Mouse (Mus musculus) lung, postnatal 14 days (tissue): ENCODE data around the gene Cdh18.
"Not testable (repeated sequence)": the region's sequence is repeated elsewhere in the genome, so short reads cannot be mapped to it uniquely, and the experiment has no call there.

ENCODE experiments used
- DNase-seq: peaks from one replicate; pipeline ENCODE4 v3.0.0; 2021

The Cdh18 gene

GRCm38 (mm10) chr15:22548711-22549271 is at the start of gene Cdh18:
Gene Cdh18 (plus strand): TSS chr15:22549022.
- DNase-seq, result no peak

- DNase-seq, result no peak
These were observed 37.6 kb upstream of the Cdh18 start for GRCm38 (mm10) chr15:22511271-22511670.

GRCm38 (mm10) chr15:22535828-22536227 is 13.0 kb upstream of the Cdh18 start:
- no peak for DNase-seq

DNA sequence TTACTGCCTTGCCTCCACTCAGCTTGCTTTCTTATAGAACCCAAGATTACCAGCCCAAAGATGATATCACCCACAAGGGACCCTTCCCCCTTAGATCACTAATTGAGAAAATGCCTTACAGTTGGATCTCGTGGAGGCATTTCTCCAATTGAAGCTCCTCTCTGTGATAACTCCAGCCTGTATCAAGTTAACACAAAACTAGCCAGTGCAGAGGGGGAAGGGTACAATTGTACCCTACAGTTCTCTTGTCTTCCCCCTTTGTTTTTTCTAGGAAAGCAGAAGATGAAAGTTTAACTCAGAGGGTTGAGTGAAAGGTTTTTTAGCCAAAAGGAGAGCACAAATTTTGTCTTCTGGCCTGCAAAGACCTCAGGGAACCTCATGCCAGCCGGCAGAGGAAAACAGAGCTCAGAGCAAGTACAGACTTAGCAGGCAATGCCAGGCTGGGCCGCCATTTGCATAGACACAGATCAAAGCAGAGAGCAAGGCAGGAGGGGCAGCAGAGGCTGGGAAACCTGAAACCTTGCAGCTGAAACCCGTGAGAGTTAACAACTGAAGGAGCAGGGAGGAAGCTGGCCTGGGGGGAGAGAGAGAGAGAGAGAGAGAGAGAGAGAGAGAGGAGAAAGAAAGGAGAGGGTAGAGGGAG is 29.3 kb downstream of the Cdh18 start:
- DNase-seq, result no peak

GRCm38 (mm10) chr15:22578617-22578990 is 29.8 kb downstream of the Cdh18 start:
- DNase-seq, result no peak

GRCm38 (mm10) chr15:22584667-22585066 is 35.8 kb downstream of the Cdh18 start:
- DNase-seq, result no peak

DNA sequence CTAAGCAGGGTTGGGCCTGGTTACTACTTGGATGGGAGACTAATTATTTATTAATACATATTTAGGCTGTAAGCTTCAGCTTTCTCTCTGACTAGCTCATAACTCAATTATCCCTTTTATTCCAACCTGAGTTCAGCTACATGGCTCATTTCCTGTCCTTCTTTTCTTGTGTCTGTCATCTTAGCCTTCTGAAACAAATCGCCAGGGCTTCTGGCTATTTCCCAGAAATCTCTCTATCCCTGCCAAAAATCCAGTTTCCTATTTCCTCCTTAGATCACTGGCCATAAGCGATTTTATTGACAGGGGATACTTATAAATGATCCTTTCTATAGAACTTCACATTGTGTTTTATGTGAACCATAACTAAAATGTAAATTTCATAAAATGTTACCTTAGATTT is 167.6 kb downstream of the Cdh18 start:
- DNase-seq, result no peak

GRCm38 (mm10) chr15:22717681-22718080 is 168.9 kb downstream of the Cdh18 start:
- no peak for DNase-seq

- no peak for DNase-seq
These were observed 177.8 kb downstream of the Cdh18 start for GRCm38 (mm10) chr15:22726574-22726973.

DNA sequence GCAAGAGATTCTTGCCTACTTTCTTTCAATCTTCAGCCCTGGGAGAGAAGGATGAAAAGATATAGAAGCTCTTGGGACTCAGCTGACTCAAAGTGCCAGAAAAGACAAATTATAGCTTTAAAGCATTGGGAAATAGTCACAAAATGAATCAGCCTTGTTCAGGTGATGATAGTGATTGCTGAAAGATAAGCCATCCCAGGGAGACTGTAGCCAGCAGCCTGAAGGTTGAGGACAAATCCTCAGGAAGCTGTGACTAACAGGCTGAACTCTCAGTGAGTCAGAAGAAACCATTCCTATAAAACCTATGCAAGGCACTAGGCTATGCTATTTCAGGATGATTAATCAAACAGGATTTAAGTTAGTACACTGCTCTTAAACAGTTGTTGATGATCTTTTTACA is 184.2 kb downstream of the Cdh18 start:
- DNase-seq, result no peak

GRCm38 (mm10) chr15:22736165-22736564 is 187.3 kb downstream of the Cdh18 start:
- no peak for DNase-seq

DNA sequence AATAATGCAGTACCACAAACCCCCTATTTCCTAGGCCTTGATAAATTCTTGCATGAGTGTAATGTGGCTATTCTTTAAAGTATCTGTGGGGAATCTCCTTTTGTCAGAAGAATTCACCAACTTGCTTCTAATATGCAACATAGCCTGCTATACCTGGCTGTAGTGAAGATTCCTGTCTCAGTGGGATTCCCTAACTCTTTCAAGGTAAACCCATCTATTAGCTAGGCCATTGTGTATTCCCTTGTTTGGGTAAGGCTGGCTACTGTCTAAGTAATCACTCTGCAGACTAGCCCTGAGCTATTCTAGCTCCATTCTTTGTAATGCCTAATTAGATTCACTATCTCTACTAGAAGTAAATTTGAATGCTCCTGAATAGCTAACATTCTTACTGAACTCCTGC is 212.4 kb downstream of the Cdh18 start:
- not testable (repeated sequence) for DNase-seq

- not testable (repeated sequence) for DNase-seq
These were observed 217.8 kb downstream of the Cdh18 start for GRCm38 (mm10) chr15:22766591-22766990.

DNA sequence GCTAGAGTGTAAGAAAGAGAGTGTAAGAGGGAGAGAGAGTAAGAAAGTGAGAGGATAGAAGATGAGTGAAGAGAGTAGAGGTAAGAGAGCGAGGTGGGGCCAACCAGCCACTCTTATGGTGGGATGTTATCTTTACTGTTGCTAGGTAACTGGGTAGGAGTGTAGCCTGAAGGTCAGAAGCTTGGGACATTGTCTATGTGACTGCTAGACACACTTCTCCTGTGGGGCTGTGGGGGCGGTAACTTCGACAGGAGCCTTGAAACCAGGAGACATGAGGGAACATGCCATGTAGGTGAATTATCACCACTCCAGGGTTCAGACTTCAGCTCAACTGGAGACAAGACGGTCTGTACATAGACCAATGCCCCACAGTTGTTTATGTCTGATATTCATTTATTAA is 227.5 kb downstream of the Cdh18 start:
- DNase-seq, result no peak

- no peak for DNase-seq
These were observed 240.9 kb downstream of the Cdh18 start for GRCm38 (mm10) chr15:22789696-22790095.

GRCm38 (mm10) chr15:22791791-22792190 is 243.0 kb downstream of the Cdh18 start:
- DNase-seq, result no peak

GRCm38 (mm10) chr15:22833127-22833526 is 284.3 kb downstream of the Cdh18 start:
- DNase-seq, result no peak

DNA sequence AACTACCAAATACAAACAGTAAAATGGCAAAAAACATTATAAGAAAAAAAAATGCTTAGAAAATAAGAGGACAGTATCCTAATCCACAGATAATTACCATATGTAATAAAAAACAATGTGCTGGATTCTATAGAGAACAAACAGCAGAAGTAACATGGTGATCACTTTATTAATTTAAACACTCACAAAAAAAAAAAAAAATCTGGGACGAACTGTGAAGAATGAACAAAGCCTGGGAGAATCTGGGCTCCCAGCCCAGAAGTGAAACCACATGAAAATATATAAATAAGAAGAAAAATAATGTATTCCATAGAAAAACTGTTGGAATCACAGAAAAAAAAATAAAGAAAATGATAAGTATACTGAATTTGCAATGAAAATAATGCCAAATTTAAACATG is 288.4 kb downstream of the Cdh18 start:
- no peak for DNase-seq

DNA sequence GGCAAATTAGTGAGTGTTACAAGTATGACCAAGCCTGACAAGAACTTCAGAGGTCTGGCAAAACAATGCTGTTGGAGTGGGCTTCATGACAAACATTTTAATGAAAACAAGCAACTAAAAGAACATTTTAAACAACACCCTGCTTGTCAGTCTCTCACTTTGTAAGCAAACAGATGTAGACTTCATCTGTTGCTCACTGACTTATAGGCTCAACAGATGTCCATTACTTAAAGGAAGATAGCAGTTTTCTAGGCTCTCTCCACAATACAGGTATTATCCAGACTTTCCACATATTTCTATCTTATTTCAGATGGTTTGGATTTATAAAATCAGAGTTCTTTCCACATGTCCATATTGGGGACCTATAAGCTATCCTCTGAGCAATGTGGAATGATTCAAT is 308.9 kb downstream of the Cdh18 start:
- DNase-seq, result no peak

DNA sequence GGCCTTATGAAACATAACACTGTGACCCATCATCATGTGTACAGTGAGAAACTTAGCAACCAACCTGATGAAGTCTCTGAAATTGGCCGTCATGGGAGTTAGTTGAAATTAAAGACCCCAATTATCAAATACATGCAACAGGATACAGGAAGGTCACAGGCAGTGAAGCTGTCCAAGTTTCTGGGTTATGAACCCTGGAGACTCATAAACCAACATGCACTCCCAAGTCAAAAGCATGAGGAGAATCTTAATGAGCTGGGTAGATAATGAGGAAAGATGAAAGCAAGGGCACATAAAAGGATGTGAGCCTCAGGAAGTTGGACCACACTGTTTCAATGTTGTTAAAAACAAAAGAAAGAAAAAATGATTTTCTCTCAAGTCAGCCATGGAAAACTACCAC is 321.9 kb downstream of the Cdh18 start:
- DNase-seq, result no peak

DNA sequence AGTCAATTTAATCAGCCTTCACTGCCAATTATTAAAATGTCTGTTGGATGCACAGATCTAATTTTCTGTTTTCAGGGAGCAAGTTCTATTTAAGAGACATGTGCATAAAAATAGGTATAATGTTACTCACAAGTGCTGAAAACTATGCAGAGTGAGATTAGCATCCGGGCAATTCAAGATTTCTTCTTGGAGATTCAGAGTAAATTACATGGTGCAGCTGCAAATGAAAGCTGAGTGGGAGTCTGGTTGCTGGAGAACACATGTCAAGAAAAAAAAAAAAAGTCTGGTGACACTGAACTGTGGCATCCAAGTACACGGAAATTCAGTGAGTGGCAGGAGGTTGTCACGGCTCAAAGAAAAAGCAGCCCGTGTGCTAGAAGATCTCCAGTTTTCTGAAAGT is 348.9 kb downstream of the Cdh18 start:
- no peak for DNase-seq

- no peak for DNase-seq
These were observed 349.4 kb downstream of the Cdh18 start for GRCm38 (mm10) chr15:22898208-22898607.

GRCm38 (mm10) chr15:22914444-22914843 is 365.6 kb downstream of the Cdh18 start:
- DNase-seq, result no peak

DNA sequence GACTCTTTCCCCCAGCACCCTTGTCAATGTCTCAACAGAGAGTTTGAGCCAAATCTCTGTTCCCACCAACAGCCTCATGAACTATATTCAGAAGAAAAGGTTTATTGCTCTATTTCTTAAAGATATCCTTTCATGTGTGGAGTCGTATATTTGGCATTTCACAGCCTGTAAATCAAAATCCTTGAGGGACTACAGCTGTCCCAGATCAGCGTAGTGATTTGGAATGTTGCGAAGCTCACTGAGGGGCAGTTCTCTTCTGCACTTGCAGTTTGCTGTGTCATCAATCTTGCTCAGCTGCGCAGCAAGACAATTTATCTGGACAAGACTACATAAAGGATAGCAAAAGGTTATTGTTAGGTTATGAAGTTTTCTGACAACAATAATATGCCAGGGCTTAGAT is 385.5 kb downstream of the Cdh18 start:
- DNase-seq, result no peak

DNA sequence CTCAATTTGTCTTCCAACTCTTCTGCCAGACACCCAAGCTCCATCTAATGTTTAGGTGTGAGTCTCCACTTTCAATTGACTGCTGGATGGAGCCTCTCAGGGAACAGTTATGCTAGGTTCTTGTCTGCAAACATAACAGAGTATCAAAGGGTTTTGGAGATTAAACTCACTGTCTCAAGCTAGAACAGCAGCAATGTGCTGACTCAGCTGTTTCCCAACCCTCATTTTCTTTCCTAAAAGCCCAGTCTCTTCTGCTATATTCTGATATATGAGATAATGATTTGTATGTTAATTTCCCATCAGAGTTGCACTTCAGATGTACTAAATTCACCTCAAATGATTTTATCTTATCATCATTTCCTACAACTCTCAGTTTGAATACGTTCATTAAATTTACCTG is 398.4 kb downstream of the Cdh18 start:
- DNase-seq, result no peak
